Mouse (Mus musculus): ENCODE results near the gene Mmrn1. TPM values are rescaled to one million over a fixed set of nuclear protein-coding genes. Genes with fewer than 3 reads are reported as not detected.

Gene Mmrn1
- polyA plus RNA-seq, 1 experiment from 2014 or later: 13.4 TPM

DNA sequence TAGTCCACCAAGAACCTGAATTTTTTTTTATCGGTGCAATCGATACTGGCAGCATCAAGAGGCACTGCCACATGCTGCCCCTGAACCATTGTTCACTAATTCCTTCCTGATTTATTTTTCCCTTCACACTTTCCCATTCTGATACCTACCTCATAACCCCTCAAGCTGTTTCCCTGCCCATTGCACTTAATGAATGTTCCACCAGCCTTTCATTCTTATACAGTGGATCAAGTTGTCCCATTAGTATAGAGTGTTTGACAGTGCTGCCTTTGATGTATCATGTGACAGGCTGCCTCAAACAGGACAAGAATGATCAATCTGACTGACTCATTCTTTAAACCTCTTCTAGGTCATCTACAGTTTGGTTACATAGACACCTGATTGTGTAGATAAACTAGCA lies 37.9 kb downstream of the Mmrn1 start:
- H3K36me3 ChIP-seq: no peaks in the 10 kb centered on the region
- WGBS (ENCODE audit: insufficient replicate concordance): 72% methylated on average over 2 of the region's 2 CpGs
- ATAC-seq: no peak

DNA sequence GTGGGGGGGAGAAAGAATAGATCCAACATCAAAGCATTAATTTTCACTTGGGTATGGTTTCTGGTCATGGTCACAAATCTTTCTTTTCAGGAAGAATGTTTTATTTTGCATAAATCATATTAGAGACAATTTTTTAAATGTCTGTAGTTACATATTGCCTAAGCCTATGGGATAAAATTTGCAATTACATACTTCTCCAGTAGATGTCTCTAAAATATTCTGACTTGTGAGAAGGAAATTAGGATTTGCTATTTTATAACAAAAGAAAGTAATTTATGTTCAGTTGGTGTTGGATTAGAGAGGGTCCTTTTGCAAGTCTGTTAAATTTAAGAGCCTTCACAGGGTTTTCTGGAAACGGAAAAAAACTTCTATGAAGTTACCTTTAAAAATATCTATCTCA lies 39.0 kb downstream of the Mmrn1 start:
- Histone ChIP-seq H3K4me1 (no peaks in the 10 kb centered on the region), H3K4me3 (no peak overlapping the region), H3K9me3 (replicated peaks) (no peaks in the 10 kb centered on the region), H3K36me3 (no peaks in the 10 kb centered on the region), H3K9ac (no peak overlapping the region), H3K4me2 (no peak overlapping the region), H3K27ac (no peak overlapping the region), H3K27me3 (replicated peaks) (no peaks in the 10 kb centered on the region)
- WGBS (ENCODE audit: insufficient replicate concordance): 34% methylated on average over 1 of the region's 1 CpGs
- no peak for ATAC-seq

More for the DNA sequence above, 37.9 kb downstream of the Mmrn1 start:
- no peaks in the 10 kb centered on the region for H3K4me1 ChIP-seq
- no peak overlapping the region for H3K27ac ChIP-seq
- no peak overlapping the region for H3K9ac ChIP-seq
- no peak overlapping the region for H3K4me3 ChIP-seq
- H3K4me2 ChIP-seq: no peak overlapping the region
- H3K27me3 ChIP-seq (replicated peaks): no peaks in the 10 kb centered on the region
- H3K9me3 ChIP-seq (replicated peaks): no peaks in the 10 kb centered on the region

DNA sequence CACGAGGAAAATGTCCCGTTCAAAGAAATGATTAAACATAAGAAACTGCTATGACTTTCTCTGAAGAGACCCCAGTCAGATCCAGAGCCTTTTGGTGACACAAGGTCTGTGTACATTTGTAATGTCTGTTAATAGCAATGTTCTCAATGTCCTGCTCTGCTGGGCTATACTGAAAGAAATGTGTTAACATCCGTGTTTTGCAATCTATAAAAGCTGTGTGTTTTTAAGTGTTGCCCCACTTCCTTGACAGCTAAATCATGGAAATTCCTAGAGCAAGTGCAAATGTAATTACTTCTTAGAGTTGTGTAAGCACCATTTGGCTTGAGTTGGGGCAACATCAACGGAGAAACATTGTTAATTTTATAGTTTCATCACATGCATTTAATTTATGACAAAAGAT lies 42.2 kb downstream of the Mmrn1 start:
- no peak for ATAC-seq
- Histone ChIP-seq H3K4me2 (no peak overlapping the region), H3K27me3 (replicated peaks) (no peaks in the 10 kb centered on the region), H3K9me3 (replicated peaks) (no peaks in the 10 kb centered on the region), H3K4me3 (no peak overlapping the region), H3K4me1 (no peaks in the 10 kb centered on the region), H3K36me3 (no peaks in the 10 kb centered on the region), H3K27ac (no peak overlapping the region), H3K9ac (no peak overlapping the region)
- WGBS (ENCODE audit: insufficient replicate concordance): 59% methylated on average over 4 of the region's 4 CpGs

DNA sequence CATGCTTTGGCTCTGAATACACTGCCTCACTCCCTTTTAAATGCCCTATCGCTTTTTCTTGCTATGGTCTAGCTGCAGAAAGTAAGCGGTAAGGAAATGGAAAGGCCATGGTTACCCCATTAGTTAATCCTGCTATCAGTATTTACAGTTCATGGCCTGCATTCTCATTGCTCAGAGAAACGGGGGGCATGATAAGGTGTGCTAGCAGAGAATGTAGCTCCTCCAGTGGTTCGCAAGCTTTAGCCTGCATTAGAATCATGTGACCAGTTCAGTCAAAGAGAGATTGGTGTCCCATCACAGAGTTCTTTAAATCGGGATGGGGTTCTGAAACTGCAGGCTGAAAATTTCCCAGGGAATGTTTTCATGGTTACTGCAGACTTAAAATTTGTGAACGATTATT lies 44.6 kb downstream of the Mmrn1 start:
- Histone ChIP-seq H3K27ac (no peak overlapping the region), H3K4me2 (no peak overlapping the region), H3K4me3 (no peak overlapping the region), H3K4me1 (no peaks in the 10 kb centered on the region), H3K9ac (no peak overlapping the region), H3K9me3 (replicated peaks) (no peaks in the 10 kb centered on the region), H3K36me3 (no peaks in the 10 kb centered on the region), H3K27me3 (replicated peaks) (no peaks in the 10 kb centered on the region)
- 64% methylated on average over 6 of the region's 6 CpGs for WGBS (ENCODE audit: insufficient replicate concordance)
- no peak for ATAC-seq

DNA sequence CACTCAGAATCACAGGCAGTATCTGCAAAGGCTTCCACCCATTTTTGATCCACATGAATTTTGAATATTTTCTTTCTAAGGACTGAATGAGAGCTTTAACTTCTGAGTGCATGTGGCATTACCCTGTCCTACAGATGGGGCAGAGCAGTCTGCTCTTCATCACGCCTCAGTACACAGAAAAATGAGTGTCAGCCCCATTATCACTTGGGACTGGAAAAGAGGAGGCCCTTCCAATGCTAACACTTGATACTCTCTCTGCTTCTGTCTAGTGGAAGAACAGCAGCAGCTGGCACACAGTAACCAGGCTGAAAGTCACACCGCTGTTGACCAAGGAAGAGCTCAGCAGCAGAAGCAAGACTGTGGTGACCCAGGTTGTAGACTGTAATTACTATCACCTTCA lies 46.0 kb downstream of the Mmrn1 start:
- ATAC-seq: no peak
- no peak overlapping the region for H3K4me2 ChIP-seq
- 68% methylated on average over 2 of the region's 2 CpGs for WGBS (ENCODE audit: insufficient replicate concordance)

DNA sequence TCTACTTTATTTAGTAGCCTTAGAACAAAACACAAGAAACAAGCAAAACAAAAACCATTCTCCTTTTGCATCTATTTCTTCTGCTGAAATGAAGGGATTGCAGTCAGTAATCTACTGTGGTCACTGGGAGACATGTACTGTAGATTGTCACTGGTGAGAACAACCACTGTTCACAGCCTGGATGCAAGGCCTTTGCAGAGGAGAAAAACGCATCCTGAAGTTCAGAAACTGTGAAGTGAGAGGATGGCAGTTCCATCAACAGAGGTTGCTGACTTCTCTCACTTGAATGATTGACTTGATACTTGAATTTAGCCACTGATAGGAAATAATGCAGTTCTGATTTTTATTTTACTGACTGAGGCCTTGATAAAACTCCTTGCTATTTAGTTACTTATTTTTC lies 53.8 kb downstream of the Mmrn1 start:
- no peak for ATAC-seq
- WGBS (ENCODE audit: insufficient replicate concordance): 45% methylated on average over 1 of the region's 1 CpGs
- H3K9me3 ChIP-seq (replicated peaks): no peaks in the 10 kb centered on the region
- no peak overlapping the region for H3K4me3 ChIP-seq
- H3K4me2 ChIP-seq: no peak overlapping the region
- H3K27me3 ChIP-seq (replicated peaks): no peaks in the 10 kb centered on the region
- no peaks in the 10 kb centered on the region for H3K36me3 ChIP-seq
- H3K4me1 ChIP-seq: no peaks in the 10 kb centered on the region
- H3K27ac ChIP-seq: no peak overlapping the region
- no peak overlapping the region for H3K9ac ChIP-seq

More for the DNA sequence above, 46.0 kb downstream of the Mmrn1 start:
- Histone ChIP-seq H3K27ac (no peak overlapping the region), H3K36me3 (no peaks in the 10 kb centered on the region), H3K9me3 (replicated peaks) (no peaks in the 10 kb centered on the region), H3K4me1 (no peaks in the 10 kb centered on the region), H3K27me3 (replicated peaks) (no peaks in the 10 kb centered on the region), H3K4me3 (no peak overlapping the region), H3K9ac (no peak overlapping the region)

DNA sequence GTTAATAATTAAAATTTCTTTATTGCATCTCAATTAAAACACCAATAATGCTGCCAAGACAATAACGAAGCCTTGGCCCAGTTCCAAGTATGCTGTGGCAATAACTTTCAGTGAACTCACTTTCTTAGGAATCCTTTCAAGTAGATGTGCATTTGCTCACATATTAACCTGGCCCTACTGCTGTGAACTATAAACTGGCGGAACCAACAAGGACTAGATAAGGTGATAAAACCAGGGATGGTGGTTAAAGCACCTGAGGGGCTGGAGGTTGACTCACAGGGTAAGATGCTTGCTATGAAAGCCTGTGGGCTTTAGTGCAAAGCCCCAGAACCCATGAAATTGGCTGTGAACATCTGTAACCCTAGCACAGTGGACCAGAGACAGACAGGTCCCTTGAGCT lies 54.3 kb downstream of the Mmrn1 start:
- no peak for ATAC-seq
- no peaks in the 10 kb centered on the region for H3K9me3 ChIP-seq (replicated peaks)

DNA sequence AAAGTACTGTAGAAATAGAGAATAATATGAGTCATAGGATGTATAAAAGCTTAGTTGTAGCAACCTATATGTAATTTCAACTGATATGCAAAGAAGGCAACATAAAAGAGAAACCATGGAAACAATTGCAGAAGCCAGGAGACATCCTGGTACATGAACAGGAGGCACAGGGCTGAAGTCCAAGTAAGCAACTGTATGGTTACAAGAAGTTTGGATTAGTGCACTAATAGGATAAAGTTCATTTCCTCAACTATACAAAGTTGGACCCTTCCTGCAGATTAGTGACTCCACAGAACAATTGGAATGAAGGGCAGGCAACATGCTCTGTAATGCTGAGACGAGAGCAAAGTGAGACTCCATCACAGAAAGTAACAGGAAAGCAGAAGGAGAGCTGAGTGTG lies 59.6 kb downstream of the Mmrn1 start:
- ATAC-seq: no peak
- H3K4me3 ChIP-seq: no peak overlapping the region
- 56% methylated on average over 1 of the region's 1 CpGs for WGBS (ENCODE audit: insufficient replicate concordance)
- H3K36me3 ChIP-seq: no peaks in the 10 kb centered on the region
- no peak overlapping the region for H3K9ac ChIP-seq
- no peaks in the 10 kb centered on the region for H3K4me1 ChIP-seq
- no peak overlapping the region for H3K4me2 ChIP-seq
- no peak overlapping the region for H3K27ac ChIP-seq
- no peaks in the 10 kb centered on the region for H3K27me3 ChIP-seq (replicated peaks)
- no peaks in the 10 kb centered on the region for H3K9me3 ChIP-seq (replicated peaks)

More for the DNA sequence above, 54.3 kb downstream of the Mmrn1 start:
- Histone ChIP-seq H3K27ac (no peak overlapping the region), H3K27me3 (replicated peaks) (no peaks in the 10 kb centered on the region), H3K36me3 (no peaks in the 10 kb centered on the region), H3K4me2 (no peak overlapping the region), H3K4me3 (no peak overlapping the region), H3K9ac (no peak overlapping the region), H3K4me1 (no peaks in the 10 kb centered on the region)
- 53% methylated on average over 2 of the region's 2 CpGs for WGBS (ENCODE audit: insufficient replicate concordance)

DNA sequence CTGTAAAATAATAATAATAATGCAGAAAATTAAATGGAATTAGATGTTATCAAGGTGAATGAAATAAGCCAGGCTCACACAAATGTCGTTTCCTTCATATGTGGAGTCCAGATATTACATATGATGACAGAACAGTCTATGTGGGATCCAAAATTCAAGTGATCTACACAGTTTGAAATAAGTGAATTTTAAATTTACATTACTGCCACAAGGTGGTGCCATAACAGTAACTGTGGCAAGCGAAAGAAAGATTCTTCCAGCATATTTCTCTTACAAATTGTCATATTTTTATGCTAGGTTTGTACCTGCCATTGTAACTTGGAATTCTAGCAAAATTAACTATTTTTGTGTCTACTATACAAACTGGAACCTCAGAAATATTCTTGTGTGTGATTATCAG lies 61.1 kb downstream of the Mmrn1 start:
- Histone ChIP-seq H3K4me2 (no peak overlapping the region), H3K27ac (no peak overlapping the region), H3K27me3 (replicated peaks) (no peaks in the 10 kb centered on the region), H3K9ac (no peak overlapping the region), H3K9me3 (replicated peaks) (no peaks in the 10 kb centered on the region), H3K4me1 (no peaks in the 10 kb centered on the region), H3K36me3 (no peaks in the 10 kb centered on the region), H3K4me3 (no peak overlapping the region)
- ATAC-seq: no peak
- 35% methylated on average over 2 of the region's 2 CpGs for WGBS (ENCODE audit: insufficient replicate concordance)

DNA sequence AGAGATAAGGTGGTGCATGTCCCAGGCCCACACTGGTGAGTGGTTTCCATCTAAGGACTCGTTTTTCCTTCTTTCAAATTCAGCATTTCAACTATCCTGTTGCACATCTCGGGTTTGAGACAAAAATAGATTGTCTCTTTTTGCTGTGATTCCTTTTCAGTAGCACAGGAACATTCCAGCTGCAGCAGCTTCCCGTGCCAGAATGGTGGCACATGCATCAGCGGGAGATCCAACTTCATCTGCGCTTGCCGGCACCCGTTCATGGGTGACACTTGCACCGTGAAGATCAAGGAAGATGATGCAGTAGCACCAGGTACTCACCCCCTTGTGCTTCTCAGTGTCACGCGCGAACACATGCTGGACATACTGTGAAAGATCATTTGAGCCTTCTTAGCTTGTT lies 62.1 kb downstream of the Mmrn1 start:
- no peaks in the 10 kb centered on the region for H3K27me3 ChIP-seq (replicated peaks)
- no peak overlapping the region for H3K27ac ChIP-seq
- no peak overlapping the region for H3K9ac ChIP-seq
- ATAC-seq: no peak
- H3K9me3 ChIP-seq (replicated peaks): no peaks in the 10 kb centered on the region
- no peak overlapping the region for H3K4me3 ChIP-seq
- H3K36me3 ChIP-seq: no peaks in the 10 kb centered on the region
- WGBS (ENCODE audit: insufficient replicate concordance): 75% methylated on average over 11 of the region's 11 CpGs
- H3K4me2 ChIP-seq: no peak overlapping the region
- no peaks in the 10 kb centered on the region for H3K4me1 ChIP-seq

DNA sequence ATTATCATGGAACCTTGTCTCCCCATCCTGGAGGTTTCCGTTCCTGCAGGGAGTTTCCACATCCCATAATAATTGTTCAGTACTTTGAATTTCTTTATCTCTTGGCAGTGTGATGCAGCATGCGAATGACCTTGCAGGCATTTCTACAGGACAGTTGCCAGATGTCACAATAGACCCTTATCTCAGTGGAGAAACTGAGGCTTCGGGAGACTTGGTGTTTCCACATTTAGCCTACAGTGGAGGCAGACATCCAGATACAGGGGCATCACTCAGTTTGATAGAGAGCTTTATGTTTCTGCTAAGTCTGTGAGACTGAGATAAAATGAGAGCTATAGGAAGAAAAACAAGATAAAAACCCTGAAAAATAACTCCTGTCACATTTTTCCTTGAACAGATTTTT lies 63.0 kb downstream of the Mmrn1 start:
- H3K27ac ChIP-seq: no peak overlapping the region
- no peak overlapping the region for H3K4me2 ChIP-seq
- H3K4me1 ChIP-seq: no peaks in the 10 kb centered on the region
- H3K9me3 ChIP-seq (replicated peaks): no peaks in the 10 kb centered on the region
- H3K36me3 ChIP-seq: no peaks in the 10 kb centered on the region
- H3K9ac ChIP-seq: no peak overlapping the region
- no peaks in the 10 kb centered on the region for H3K27me3 ChIP-seq (replicated peaks)
- WGBS (ENCODE audit: insufficient replicate concordance): 45% methylated on average over 3 of the region's 3 CpGs
- no peak overlapping the region for H3K4me3 ChIP-seq
- no peak for ATAC-seq

DNA sequence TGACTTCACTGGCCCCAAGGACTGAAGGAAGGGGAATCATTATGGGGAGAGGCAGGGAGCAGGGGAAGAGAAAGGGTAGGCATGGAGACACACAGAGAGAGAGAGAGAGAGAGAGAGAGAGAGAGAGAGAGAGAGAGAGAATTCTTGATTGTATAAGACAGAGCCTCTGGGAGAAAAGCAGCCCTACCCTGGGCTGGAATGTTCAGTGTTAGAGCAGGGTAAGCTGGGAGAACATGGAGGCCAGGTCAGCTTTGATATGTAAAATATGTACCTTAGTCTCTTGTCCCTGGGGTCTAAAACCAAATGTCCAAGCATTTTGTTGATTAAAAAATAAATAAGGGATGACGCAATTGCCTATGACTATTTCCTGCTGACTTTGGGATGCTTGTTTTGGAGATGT lies 67.6 kb downstream of the Mmrn1 start:
- Histone ChIP-seq H3K9ac (no peak overlapping the region), H3K4me2 (no peak overlapping the region), H3K27ac (no peak overlapping the region), H3K4me1 (no peaks in the 10 kb centered on the region), H3K27me3 (replicated peaks) (no peaks in the 10 kb centered on the region), H3K36me3 (no peaks in the 10 kb centered on the region), H3K4me3 (no peak overlapping the region), H3K9me3 (replicated peaks) (no peaks in the 10 kb centered on the region)
- WGBS (ENCODE audit: insufficient replicate concordance): 82% methylated on average over 1 of the region's 1 CpGs
- no peak for ATAC-seq

DNA sequence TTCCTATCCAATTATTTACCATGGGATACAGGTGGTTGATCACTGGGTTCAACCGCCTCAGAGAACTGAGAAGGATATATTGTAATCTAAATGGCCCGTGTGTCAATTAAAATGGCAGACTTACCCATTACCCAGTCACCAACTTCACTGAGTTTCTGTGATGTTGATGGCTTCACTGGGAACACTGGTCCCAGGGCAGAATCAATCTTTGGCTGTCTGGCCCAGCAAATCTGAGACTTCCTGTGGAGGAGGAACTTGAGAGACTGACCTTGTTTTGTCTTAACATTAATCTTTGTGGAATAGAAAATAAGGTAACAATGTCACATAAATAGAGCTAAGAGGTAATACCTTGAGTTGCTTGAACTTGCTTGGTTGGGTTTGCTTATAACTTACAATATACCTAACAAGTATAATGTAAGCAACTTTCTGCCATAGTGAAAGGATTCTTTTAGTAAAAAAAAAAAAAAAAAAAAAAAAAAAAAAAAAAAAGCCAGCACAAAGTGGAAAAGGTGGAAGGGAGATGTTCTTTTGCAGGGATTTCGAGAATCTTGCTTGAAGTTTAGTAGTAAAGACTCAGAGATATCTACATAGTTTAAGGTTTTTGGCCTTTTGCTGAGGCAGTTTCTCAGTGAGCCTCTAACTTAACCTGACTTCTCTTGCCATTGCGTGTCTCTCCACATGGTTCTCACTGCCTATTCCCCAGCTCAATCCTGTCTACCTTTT lies 68.8 kb downstream of the Mmrn1 start:
- H3K9ac ChIP-seq: no peak overlapping the region
- no peak overlapping the region for H3K27ac ChIP-seq
- H3K4me1 ChIP-seq: no peaks in the 10 kb centered on the region
- ATAC-seq: no peak
- H3K36me3 ChIP-seq: no peaks in the 10 kb centered on the region
- H3K27me3 ChIP-seq (replicated peaks): no peaks in the 10 kb centered on the region
- WGBS (ENCODE audit: insufficient replicate concordance): 55% methylated on average over 4 of the region's 4 CpGs
- no peaks in the 10 kb centered on the region for H3K9me3 ChIP-seq (replicated peaks)
- H3K4me3 ChIP-seq: no peak overlapping the region
- H3K4me2 ChIP-seq: no peak overlapping the region
